Mouse (Mus musculus) lung, adult 18-20 months (tissue): ENCODE results near the gene Cldn34c3.
"Not testable (repeated sequence)": the region's sequence is repeated elsewhere in the genome, so short reads cannot be mapped to it uniquely, and the experiment has no call there.

Source experiments
- DNase-seq, 2 experiments: peaks; one replicate each; pipeline ENCODE4 v3.0.0; 2022; ENCODE audit warnings: mixed read lengths in 2 of 2

The Cldn34c3 gene

GRCm38 (mm10) chrX:123793365-123793764 is at the start of gene Cldn34c3:
Cldn34c3 (plus strand) TSS chrX:123793665.
- not testable (repeated sequence) for DNase-seq
